Mouse (Mus musculus) lung, embryonic 15.5 days (tissue): ENCODE results near the gene Mrpl44. TPM values are rescaled to one million over a fixed set of nuclear protein-coding genes. Genes with fewer than 3 reads are reported as not detected.

Experiments used
- ATAC-seq: fragments of 200-750 bp; cut with Nextera tagmentation; 2 replicates; pipeline ENCODE4 v1.8.0; 2017; ENCODE audit warnings: moderate number of reproducible peaks, borderline replicate concordance; ENCODE audit not compliant: low FRiP score, low TSS enrichment; ENCODE audit errors: extremely low read depth
- H3K27ac ChIP-seq: fragments of 300-500 bp; sonication (generic); 2 replicates; pipeline ENCODE4 v1.5.1; 2015; ENCODE audit warnings: moderate library complexity, mild to moderate bottlenecking, inconsistent platforms
- H3K27me3 ChIP-seq: fragments of 300-500 bp; sonication (generic); 2 replicates; pipeline ENCODE4 v1.6.1; 2015; ENCODE audit warnings: inconsistent platforms
- H3K36me3 ChIP-seq: fragments of 300-500 bp; sonication (generic); 2 replicates; pipeline ENCODE4 v1.6.1; 2015; ENCODE audit warnings: inconsistent platforms
- H3K4me1 ChIP-seq: fragments of 300-500 bp; sonication (generic); 2 replicates; pipeline ENCODE4 v1.6.1; 2015; ENCODE audit warnings: inconsistent platforms
- H3K4me2 ChIP-seq: fragments of 300-500 bp; sonication (generic); 2 replicates; pipeline ENCODE4 v1.6.1; 2015; ENCODE audit warnings: inconsistent platforms, mild to moderate bottlenecking, moderate library complexity
- H3K4me3 ChIP-seq: fragments of 300-500 bp; sonication (generic); 2 replicates; pipeline ENCODE4 v1.5.1; 2015; ENCODE audit warnings: mild to moderate bottlenecking, inconsistent platforms
- H3K9ac ChIP-seq: fragments of 300-500 bp; sonication (generic); 2 replicates; pipeline ENCODE4 v1.6.1; 2015; ENCODE audit warnings: inconsistent platforms
- H3K9me3 ChIP-seq: fragments of 300-500 bp; sonication (generic); 2 replicates; pipeline ENCODE4 v1.6.1; 2016; ENCODE audit warnings: inconsistent platforms
- WGBS: fragments of 180-500 bp; shearing (Covaris S2); methylation state at CpG from one replicate; pipeline ENCODE4 v1.1.7; 2015; 5-methylcytosine and 5-hydroxymethylcytosine counted together
- polyA plus RNA-seq: library from polyadenylated mRNA; unstranded; fragments of >200 nt; fragmentation: Nextera tagmentation; extraction: Ambion mirVana; gene quantifications from 2 replicates; pipeline ENCODE4 v1.2.1, GENCODE M21; 2015

Gene Mrpl44
- polyA plus RNA-seq, 1 experiment from 2014 or later, result 59.2 TPM

DNA sequence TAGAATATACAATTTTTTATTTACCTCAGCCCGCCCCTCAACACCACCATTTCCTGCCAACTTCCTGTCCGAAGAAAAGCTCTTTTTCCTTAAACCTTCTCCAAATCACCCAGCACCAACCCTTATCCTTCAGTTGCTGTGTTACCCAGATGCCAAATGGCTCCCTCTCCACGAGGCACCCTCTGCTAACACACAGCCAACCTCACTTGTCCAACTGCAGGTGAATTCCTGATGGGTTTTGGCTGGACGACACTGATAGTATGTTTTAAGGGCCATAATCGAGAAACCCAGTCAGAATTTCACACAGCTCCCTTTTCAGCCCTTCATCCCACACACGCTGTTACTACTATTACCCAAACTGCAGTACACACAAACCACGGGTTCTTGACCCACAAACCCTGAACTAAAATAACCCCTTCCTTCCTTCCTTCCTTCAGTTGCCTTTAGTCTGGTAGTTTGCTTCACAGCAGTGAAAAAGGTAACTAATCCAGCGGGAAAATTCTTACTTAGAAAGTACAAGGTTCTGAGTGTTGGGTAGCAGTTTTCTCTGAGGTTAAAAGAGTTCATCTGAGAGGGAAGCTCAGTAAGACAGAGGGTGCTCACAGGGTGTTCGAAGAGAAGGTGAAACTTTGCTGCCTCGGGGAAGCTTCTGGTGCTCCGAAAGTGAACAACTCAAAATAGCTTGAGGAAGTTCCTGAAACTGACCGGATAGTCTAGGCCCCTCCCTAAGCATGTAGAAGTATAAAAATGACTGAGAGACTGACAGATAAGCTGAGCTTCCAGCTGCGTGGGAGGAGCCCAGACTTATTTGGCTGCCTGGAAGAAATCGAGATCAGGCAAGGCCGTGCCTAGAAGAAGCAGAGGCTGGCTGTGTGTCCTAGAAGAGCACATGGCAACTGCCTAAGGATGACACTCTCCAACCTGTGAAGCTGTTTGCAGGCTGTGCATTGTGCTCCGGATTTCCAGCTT, 13.3 kb upstream of the Mrpl44 start:
- Histone ChIP-seq H3K9me3 (no peaks in the 10 kb centered on the region), H3K27ac (no peak overlapping the region), H3K4me1 (peaks cover 20% of the 10 kb centered on the region), H3K27me3 (no peaks in the 10 kb centered on the region), H3K9ac (no peak overlapping the region), H3K36me3 (no peaks in the 10 kb centered on the region), H3K4me2 (peak overlapping the region; percentile 92), H3K4me3 (peak overlapping the region; percentile 92)
- no peak for ATAC-seq
- 44% methylated on average over 16 of the region's 16 CpGs for WGBS

GRCm38 (mm10) chr1:79764031-79764430, 11.8 kb upstream of the Mrpl44 start:
- Histone ChIP-seq H3K4me3 (no peak overlapping the region), H3K27me3 (no peaks in the 10 kb centered on the region), H3K4me2 (no peak overlapping the region), H3K4me1 (peaks cover 20% of the 10 kb centered on the region), H3K9me3 (no peaks in the 10 kb centered on the region), H3K27ac (no peak overlapping the region), H3K9ac (no peak overlapping the region), H3K36me3 (no peaks in the 10 kb centered on the region)
- whole genome bisulfite sequencing, result 88% methylated on average over 2 of the region's 2 CpGs
- no peak for ATAC-seq

- H3K36me3 ChIP-seq, result no peaks in the 10 kb centered on the region
- no peak overlapping the region for H3K27ac ChIP-seq
- no peak for ATAC-seq
- H3K4me3 ChIP-seq, result no peak overlapping the region
- no peak overlapping the region for H3K4me2 ChIP-seq
- no peaks in the 10 kb centered on the region for H3K9me3 ChIP-seq
- 73% methylated on average over 1 of the region's 1 CpGs for WGBS
- no peaks in the 10 kb centered on the region for H3K27me3 ChIP-seq
- peaks cover 20% of the 10 kb centered on the region for H3K4me1 ChIP-seq
- no peak overlapping the region for H3K9ac ChIP-seq
Observed at GRCm38 (mm10) chr1:79764483-79764882, 11.3 kb upstream of the Mrpl44 start.

GRCm38 (mm10) chr1:79768231-79768630, 7.6 kb upstream of the Mrpl44 start:
- ATAC-seq, result no peak
- WGBS, result 52% methylated on average over 1 of the region's 1 CpGs
- Histone ChIP-seq H3K4me1 (no peaks in the 10 kb centered on the region), H3K4me2 (no peak overlapping the region), H3K4me3 (no peak overlapping the region), H3K9ac (no peak overlapping the region), H3K27ac (no peak overlapping the region), H3K9me3 (no peaks in the 10 kb centered on the region), H3K36me3 (no peaks in the 10 kb centered on the region), H3K27me3 (no peaks in the 10 kb centered on the region)

DNA sequence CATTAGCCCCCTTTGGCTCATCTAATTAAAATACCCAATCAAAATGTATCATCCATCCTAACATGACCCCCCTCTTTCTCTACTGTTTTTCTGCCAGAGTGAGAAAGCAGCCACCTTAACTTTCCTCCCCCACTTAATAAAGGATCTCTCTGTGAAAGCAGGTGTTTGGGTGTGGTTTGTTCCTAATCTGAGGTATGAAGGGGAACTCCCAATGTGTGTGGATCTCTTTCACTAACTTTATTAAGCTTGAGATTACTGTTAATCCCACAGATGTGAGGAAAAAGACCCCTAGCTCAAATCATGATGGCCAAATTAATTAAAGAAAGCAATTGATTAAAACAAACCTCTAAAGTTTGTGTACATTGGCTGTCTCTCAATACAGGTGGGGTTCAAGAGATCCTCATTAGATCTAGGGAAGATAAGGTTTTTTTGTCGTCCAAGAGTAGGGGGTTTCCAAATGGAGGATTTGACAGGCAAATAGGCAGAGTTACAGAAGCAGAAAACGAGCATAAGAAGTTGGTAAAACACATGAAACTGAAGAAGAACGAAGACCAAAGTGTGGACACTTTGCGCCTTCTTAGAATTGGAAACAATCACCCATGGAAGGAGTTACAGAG, 1.5 kb upstream of the Mrpl44 start:
- no peak for ATAC-seq
- H3K9ac ChIP-seq, result no peak overlapping the region
- H3K4me3 ChIP-seq, result no peak overlapping the region
- 69% methylated on average over 4 of the region's 4 CpGs for WGBS
- no peaks in the 10 kb centered on the region for H3K27me3 ChIP-seq
- H3K9me3 ChIP-seq, result no peaks in the 10 kb centered on the region
- H3K36me3 ChIP-seq, result peaks cover 8% of the 10 kb centered on the region; the same call in 1 of the 2 replicates
- no peak overlapping the region for H3K27ac ChIP-seq
- H3K4me2 ChIP-seq, result no peak overlapping the region
- H3K4me1 ChIP-seq, result 0 out of 2 replicates have a peak, but pooled peaks cover 3% of the 10 kb centered on the region

DNA sequence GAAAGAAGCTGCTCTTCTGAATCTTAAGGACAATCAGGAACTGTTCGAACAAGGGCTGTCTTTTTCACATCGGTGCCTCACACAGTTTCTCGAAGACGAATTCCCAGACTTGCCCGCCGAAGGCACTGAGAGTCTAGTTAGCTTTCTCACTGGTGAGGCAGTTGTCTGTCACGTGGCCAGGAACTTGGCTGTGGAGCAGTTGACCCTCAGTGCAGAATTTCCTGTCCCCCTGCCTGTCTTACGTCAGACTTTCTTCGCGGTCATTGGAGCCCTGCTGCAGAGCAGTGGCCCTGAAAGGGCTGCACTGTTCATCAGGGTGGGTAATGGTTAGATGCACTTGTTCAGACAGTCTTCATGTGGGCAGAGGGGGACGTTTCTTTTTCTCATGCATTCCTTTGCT, 2.2 kb downstream of the Mrpl44 start:
- Histone ChIP-seq H3K4me3 (no peak overlapping the region), H3K4me1 (0 out of 2 replicates have a peak, but pooled peaks cover 3% of the 10 kb centered on the region), H3K27me3 (no peaks in the 10 kb centered on the region), H3K9me3 (no peaks in the 10 kb centered on the region), H3K27ac (no peak overlapping the region), H3K36me3 (peaks cover 42% of the 10 kb centered on the region), H3K4me2 (no peak overlapping the region), H3K9ac (no peak overlapping the region)
- ATAC-seq, result no peak
- 79% methylated on average over 11 of the region's 11 CpGs for WGBS

DNA sequence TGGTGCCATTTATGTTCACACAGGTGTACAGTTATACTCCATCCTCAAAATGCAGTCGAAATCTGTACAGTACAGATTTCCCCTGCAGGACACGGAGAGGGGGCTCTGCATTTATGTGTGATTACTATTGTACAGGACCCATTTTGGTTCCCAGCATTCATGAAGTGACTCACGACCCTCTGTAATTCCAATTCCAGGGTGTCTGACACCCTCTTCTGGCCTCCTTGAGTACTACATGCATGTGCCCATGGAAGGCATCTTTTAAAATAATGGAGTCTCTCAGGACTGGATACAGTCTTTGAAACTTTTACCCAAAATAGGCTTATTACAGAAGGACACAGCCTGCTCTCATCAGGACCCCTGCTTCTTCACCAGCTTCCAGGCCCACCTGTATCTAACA, 6.6 kb downstream of the Mrpl44 start:
- no peak for ATAC-seq

DNA sequence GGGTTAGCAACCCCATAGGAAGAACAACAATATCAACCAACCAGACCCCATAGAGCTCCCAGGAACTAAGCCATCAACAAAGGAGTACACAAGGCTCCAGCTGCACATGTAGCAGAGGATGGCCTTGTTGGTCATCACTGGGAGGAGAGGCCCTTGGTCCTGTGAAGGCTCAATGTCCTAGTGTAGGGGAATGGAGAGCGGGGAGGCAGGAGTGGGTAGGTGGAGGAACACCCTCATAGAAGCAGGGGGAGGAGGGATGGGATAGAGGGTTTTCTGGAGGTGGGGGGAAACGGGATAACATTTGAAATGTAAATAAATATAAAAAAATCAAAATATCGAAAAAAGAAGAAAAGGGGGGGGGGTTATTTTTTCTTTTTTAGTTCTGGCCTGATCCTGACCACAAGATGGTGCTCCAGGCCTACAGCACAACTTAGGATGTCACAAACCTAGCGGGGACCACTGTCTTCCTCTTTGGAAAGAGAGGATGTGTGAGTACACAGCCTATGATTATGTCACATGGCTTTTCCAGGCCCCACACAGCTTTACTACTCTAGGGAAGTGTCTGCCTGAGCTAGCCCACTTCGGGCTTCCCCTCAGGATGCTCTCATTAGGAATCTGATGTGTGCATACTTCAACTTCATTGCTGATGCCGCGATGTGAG, 10.6 kb downstream of the Mrpl44 start:
- peaks cover 15% of the 10 kb centered on the region for H3K36me3 ChIP-seq
- H3K9me3 ChIP-seq, result no peaks in the 10 kb centered on the region
- H3K4me2 ChIP-seq, result no peak overlapping the region
- H3K4me1 ChIP-seq, result peaks cover 6% of the 10 kb centered on the region
- ATAC-seq, result peak; percentile 50; the same call in 1 of the 2 replicates
- no peak overlapping the region for H3K4me3 ChIP-seq
- H3K27ac ChIP-seq, result no peak overlapping the region
- 53% methylated on average over 7 of the region's 7 CpGs for WGBS
- H3K27me3 ChIP-seq, result no peaks in the 10 kb centered on the region
- H3K9ac ChIP-seq, result no peak overlapping the region

More for the DNA sequence above, 6.6 kb downstream of the Mrpl44 start:
- Histone ChIP-seq H3K4me2 (no peak overlapping the region), H3K4me3 (no peak overlapping the region), H3K27me3 (no peaks in the 10 kb centered on the region), H3K4me1 (no peaks in the 10 kb centered on the region), H3K9ac (no peak overlapping the region), H3K36me3 (peaks cover 42% of the 10 kb centered on the region), H3K9me3 (no peaks in the 10 kb centered on the region), H3K27ac (no peak overlapping the region)
- WGBS, result 81% methylated on average over 3 of the region's 3 CpGs

- no peak overlapping the region for H3K27ac ChIP-seq
- H3K4me2 ChIP-seq, result no peak overlapping the region
- H3K4me3 ChIP-seq, result no peak overlapping the region
- no peaks in the 10 kb centered on the region for H3K4me1 ChIP-seq
- no peaks in the 10 kb centered on the region for H3K27me3 ChIP-seq
- 80% methylated on average over 3 of the region's 3 CpGs for WGBS
- H3K9me3 ChIP-seq, result no peaks in the 10 kb centered on the region
- no peak for ATAC-seq
- H3K36me3 ChIP-seq, result peaks cover 33% of the 10 kb centered on the region
- no peak overlapping the region for H3K9ac ChIP-seq
Observed at GRCm38 (mm10) chr1:79797084-79797483, 21.3 kb downstream of the Mrpl44 start.

DNA sequence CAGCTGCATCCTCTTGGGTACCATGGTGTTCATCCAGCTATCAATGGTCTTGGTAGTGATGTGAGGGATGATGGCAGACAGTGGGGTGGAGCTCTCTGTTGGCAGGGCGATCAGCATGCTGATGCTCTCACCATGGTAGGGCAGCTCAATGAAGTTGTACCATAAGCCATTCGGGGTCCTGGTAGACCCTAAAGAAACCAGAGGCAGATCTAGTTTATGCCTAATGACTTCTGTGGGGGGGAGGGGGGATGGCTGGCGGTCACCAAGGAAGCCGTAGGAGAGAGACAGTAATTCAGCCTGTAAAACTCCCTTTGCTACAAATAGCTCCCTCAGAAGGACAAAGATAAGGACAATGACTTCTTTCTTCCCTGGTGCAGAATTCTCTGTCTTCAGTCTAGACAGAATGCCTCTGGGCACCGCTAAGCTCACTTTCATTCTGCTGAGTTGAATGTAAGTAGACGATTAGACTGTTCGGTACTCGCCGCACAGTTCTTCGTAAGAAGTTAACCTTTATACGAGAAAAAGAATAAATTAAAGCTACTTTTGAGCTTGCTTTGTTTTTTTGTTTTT, 27.1 kb downstream of the Mrpl44 start:
- no peak for ATAC-seq
- Histone ChIP-seq H3K36me3 (peaks cover 21% of the 10 kb centered on the region), H3K9ac (no peak overlapping the region), H3K4me2 (no peak overlapping the region), H3K27ac (no peak overlapping the region), H3K4me1 (peaks cover 9% of the 10 kb centered on the region; the same call in 1 of the 2 replicates), H3K9me3 (no peaks in the 10 kb centered on the region), H3K4me3 (no peak overlapping the region), H3K27me3 (no peaks in the 10 kb centered on the region)
- WGBS, result 90% methylated on average over 11 of the region's 11 CpGs

DNA sequence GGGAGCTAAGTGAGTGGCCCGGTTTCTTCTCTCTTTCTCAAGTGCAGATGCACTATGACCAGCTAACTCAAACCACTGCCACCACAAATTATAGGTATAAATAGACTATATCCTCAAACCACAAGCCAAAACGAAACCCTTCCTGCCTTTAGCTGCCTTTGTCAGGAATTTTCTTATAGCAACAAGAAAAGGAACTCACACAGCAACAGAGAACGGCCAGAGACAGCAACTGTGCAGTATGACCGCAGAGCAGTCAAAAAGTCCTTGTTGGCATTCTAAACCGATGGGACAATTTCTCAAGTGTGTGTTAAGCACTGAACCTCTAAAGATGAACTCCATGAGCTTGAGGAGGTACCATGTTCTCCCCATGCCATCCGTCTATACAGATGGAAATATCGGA, 27.8 kb downstream of the Mrpl44 start:
- Histone ChIP-seq H3K4me3 (no peak overlapping the region), H3K4me2 (no peak overlapping the region), H3K4me1 (peaks cover 9% of the 10 kb centered on the region; the same call in 1 of the 2 replicates), H3K9me3 (no peaks in the 10 kb centered on the region), H3K36me3 (peaks cover 18% of the 10 kb centered on the region), H3K9ac (no peak overlapping the region), H3K27me3 (no peaks in the 10 kb centered on the region), H3K27ac (no peak overlapping the region)
- 88% methylated on average over 7 of the region's 7 CpGs for WGBS
- ATAC-seq, result no peak
